Mouse (Mus musculus): ENCODE data around the gene Lhfpl4. TPM values are rescaled to one million over a fixed set of nuclear protein-coding genes. Genes with fewer than 3 reads are reported as not detected.

Lhfpl4 gene
- 1.7 and 2.5 TPM in 2 replicates for polyA plus RNA-seq (2011; ENCODE audit: insufficient read depth, insufficient read length, low read depth, missing spikeins)

DNA sequence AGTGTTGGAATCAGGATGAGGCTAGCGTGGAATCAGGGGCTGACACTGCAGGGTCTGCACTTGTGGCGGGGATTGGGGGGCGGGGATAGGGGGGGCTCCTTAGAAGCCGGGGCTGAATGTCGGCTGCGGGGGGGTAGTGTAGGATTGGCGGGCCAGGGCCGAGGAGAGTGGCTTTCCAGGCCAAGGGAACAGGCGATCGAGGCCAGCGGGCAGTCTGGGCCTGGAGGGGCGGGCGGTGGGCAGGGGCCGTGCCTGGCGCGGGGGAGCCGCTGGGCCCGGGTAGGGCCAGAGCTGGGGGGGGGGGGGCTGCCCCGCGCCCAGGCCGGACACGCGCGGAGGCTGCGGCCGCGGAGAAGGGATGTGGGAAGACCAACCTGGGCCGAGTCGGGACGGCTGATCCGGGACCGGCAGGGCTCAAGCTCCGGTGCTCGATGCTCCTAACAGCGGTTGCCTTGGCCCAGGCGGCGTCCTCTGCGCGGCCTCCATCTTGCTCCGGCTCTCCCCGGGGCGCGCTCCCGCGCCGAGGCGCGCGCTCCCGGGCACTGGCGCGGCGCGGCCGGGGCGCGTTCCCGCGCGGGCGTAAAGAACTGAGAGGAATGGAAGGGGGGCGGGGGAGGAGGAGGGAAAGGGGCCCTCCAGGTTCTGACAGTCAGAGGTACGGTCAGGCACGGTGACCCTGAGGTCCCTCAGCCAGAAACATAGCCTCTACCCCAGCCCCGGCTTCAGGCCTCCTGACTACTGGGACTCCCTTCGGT, at the start of gene Lhfpl4:
Gene Lhfpl4 (minus strand): TSS at position 544 of the 755 bp plus-strand sequence.
- H3K4me1 ChIP-seq (ENCODE audit: control insufficient read depth, insufficient read depth, low read length) = no peaks in the 10 kb centered on the region
- H3K36me3 ChIP-seq (ENCODE audit: control insufficient read depth, insufficient read depth, low read length, poor library complexity, severe bottlenecking) = no peaks in the 10 kb centered on the region
- H3K4me3 ChIP-seq (ENCODE audit: low read depth, low read length) = peak within 1 kb of the TSS; percentile 77
- H3K9me3 ChIP-seq (replicated peaks; ENCODE audit: control insufficient read depth, insufficient read depth, low read length, poor library complexity, severe bottlenecking) = no peaks in the 10 kb centered on the region
- peaks cover 4% of the 10 kb centered on the region; the same call in 1 of the 2 replicates for H3K27me3 ChIP-seq (ENCODE audit: control insufficient read depth, insufficient read depth, low read length, poor library complexity, severe bottlenecking)
- peak within 1 kb of the TSS; percentile 77 for H3K9ac ChIP-seq (ENCODE audit: low read depth, poor library complexity, severe bottlenecking)
- TF ChIP-seq CTCF (IDR thresholded peaks at IDR 0.05; ENCODE audit: low read depth, low read length) (no peak), EP300 (IDR thresholded peaks at IDR 0.05; ENCODE audit: insufficient read depth, low read depth, low read length) (no peak), POLR2A (IDR thresholded peaks at IDR 0.05; ENCODE audit: insufficient read depth, low read length) (no peak)
- H3K27ac ChIP-seq (ENCODE audit: insufficient read depth, low read length) = no peak within 1 kb of the TSS

GRCm38 (mm10) chr6:113242753-113243152, 47.6 kb upstream of the Lhfpl4 start:
- H3K27me3 ChIP-seq (ENCODE audit: control insufficient read depth, insufficient read depth, low read length, poor library complexity, severe bottlenecking) = no peaks in the 10 kb centered on the region
- H3K4me3 ChIP-seq (ENCODE audit: low read depth, low read length) = no peak overlapping the region
- no peaks in the 10 kb centered on the region for H3K4me1 ChIP-seq (ENCODE audit: control insufficient read depth, insufficient read depth, low read length)
- H3K36me3 ChIP-seq (ENCODE audit: control insufficient read depth, insufficient read depth, low read length, poor library complexity, severe bottlenecking) = peaks cover 5% of the 10 kb centered on the region; the same call in 1 of the 2 replicates
- H3K27ac ChIP-seq (ENCODE audit: insufficient read depth, low read length) = no peak overlapping the region
- no peak overlapping the region for H3K9ac ChIP-seq (ENCODE audit: low read depth, poor library complexity, severe bottlenecking)
- H3K9me3 ChIP-seq (replicated peaks; ENCODE audit: control insufficient read depth, insufficient read depth, low read length, poor library complexity, severe bottlenecking) = no peaks in the 10 kb centered on the region
- TF ChIP-seq POLR2A (IDR thresholded peaks at IDR 0.05; ENCODE audit: insufficient read depth, low read length) (no peak), EP300 (IDR thresholded peaks at IDR 0.05; ENCODE audit: insufficient read depth, low read depth, low read length) (no peak), CTCF (IDR thresholded peaks at IDR 0.05; ENCODE audit: low read depth, low read length) (no peak)

DNA sequence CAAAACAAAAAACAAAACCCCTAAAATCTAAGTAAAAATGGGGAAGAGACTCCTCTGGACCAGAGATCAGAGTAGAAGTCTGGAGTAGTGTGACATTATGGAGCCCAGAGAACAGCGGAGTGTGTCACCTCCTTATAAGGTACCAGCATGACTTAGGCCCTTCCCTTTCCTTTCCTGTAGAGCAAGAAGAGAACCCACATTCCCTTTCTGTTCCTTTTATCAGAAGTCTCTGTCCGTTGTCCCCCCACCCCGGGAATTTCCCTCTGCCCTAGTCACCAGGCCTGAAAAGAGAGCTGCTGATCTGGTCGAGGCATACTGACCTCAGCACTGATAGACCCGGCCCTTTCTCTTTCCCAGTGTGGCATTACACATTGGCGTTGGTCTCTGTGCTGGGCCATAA, 43.3 kb upstream of the Lhfpl4 start:
- Histone ChIP-seq H3K27ac (ENCODE audit: insufficient read depth, low read length) (no peak overlapping the region), H3K9ac (ENCODE audit: low read depth, poor library complexity, severe bottlenecking) (peak overlapping the region; percentile 79), H3K27me3 (ENCODE audit: control insufficient read depth, insufficient read depth, low read length, poor library complexity, severe bottlenecking) (no peaks in the 10 kb centered on the region), H3K4me3 (ENCODE audit: low read depth, low read length) (peak overlapping the region; percentile 99), H3K4me1 (ENCODE audit: control insufficient read depth, insufficient read depth, low read length) (no peaks in the 10 kb centered on the region), H3K36me3 (ENCODE audit: control insufficient read depth, insufficient read depth, low read length, poor library complexity, severe bottlenecking) (peaks cover 2% of the 10 kb centered on the region; the same call in 1 of the 2 replicates), H3K9me3 (replicated peaks; ENCODE audit: control insufficient read depth, insufficient read depth, low read length, poor library complexity, severe bottlenecking) (no peaks in the 10 kb centered on the region)
- TF ChIP-seq POLR2A (IDR thresholded peaks at IDR 0.05; ENCODE audit: insufficient read depth, low read length) = no peak
- no peak for TF ChIP-seq CTCF (IDR thresholded peaks at IDR 0.05; ENCODE audit: low read depth, low read length)
- TF ChIP-seq EP300 (IDR thresholded peaks at IDR 0.05; ENCODE audit: insufficient read depth, low read depth, low read length) = no peak

DNA sequence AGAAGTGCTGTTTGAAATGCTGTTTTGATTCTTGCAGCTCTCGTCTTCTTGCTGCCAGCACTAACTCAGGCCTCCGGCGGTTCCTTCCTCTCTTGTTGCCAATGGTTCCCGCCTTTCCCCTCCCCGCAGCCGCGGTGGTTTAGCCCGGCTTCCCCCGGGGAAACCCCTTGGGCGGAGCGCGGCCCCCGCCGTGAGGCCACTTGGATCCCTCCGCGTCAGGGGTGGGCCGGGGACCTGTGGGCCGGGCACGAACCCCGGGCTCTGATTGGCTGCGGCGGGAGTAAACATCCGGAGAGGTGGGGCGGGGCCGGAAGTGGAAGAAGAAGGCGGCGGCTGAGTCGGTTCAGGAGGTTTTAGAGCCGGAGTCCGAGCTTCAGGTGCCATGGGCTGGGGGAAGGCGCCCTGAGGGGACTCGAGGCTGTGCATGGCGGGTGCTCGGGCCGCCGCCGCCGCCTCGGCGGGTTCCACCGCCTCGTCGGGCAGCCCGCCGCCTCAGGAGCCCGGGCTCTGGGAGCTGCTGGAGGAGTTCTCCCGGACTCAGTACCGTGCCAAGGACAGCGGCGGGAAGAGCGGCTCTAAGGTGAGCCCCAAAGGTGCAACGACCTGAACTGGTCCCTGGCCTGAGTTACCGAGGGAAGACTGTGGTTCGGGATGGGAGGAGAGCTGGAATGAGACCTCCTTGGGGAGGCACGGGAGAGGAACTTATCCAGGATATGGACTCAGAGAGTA, 42.5 kb upstream of the Lhfpl4 start, which contains the start of gene Mtmr14:
Gene Mtmr14 (plus strand): TSS at position 302 of the 729 bp plus-strand sequence.
- Histone ChIP-seq H3K27me3 (ENCODE audit: control insufficient read depth, insufficient read depth, low read length, poor library complexity, severe bottlenecking) (no peaks in the 10 kb centered on the region), H3K9me3 (replicated peaks; ENCODE audit: control insufficient read depth, insufficient read depth, low read length, poor library complexity, severe bottlenecking) (no peaks in the 10 kb centered on the region), H3K9ac (ENCODE audit: low read depth, poor library complexity, severe bottlenecking) (peak within 1 kb of the TSS; percentile 79), H3K36me3 (ENCODE audit: control insufficient read depth, insufficient read depth, low read length, poor library complexity, severe bottlenecking) (no peaks in the 10 kb centered on the region), H3K27ac (ENCODE audit: insufficient read depth, low read length) (no peak within 1 kb of the TSS), H3K4me3 (ENCODE audit: low read depth, low read length) (peak within 1 kb of the TSS; percentile 99), H3K4me1 (ENCODE audit: control insufficient read depth, insufficient read depth, low read length) (no peaks in the 10 kb centered on the region)
- no peak for TF ChIP-seq EP300 (IDR thresholded peaks at IDR 0.05; ENCODE audit: insufficient read depth, low read depth, low read length)
- no peak for TF ChIP-seq POLR2A (IDR thresholded peaks at IDR 0.05; ENCODE audit: insufficient read depth, low read length)
- TF ChIP-seq CTCF (IDR thresholded peaks at IDR 0.05; ENCODE audit: low read depth, low read length) = no peak

GRCm38 (mm10) chr6:113235141-113235540, 40.0 kb upstream of the Lhfpl4 start:
- TF ChIP-seq CTCF (IDR thresholded peaks at IDR 0.05; ENCODE audit: low read depth, low read length) (no peak), POLR2A (IDR thresholded peaks at IDR 0.05; ENCODE audit: insufficient read depth, low read length) (no peak), EP300 (IDR thresholded peaks at IDR 0.05; ENCODE audit: insufficient read depth, low read depth, low read length) (no peak)
- no peaks in the 10 kb centered on the region for H3K36me3 ChIP-seq (ENCODE audit: control insufficient read depth, insufficient read depth, low read length, poor library complexity, severe bottlenecking)
- H3K4me1 ChIP-seq (ENCODE audit: control insufficient read depth, insufficient read depth, low read length) = no peaks in the 10 kb centered on the region
- no peak overlapping the region for H3K9ac ChIP-seq (ENCODE audit: low read depth, poor library complexity, severe bottlenecking)
- no peak overlapping the region for H3K27ac ChIP-seq (ENCODE audit: insufficient read depth, low read length)
- no peaks in the 10 kb centered on the region for H3K9me3 ChIP-seq (replicated peaks; ENCODE audit: control insufficient read depth, insufficient read depth, low read length, poor library complexity, severe bottlenecking)
- no peak overlapping the region for H3K4me3 ChIP-seq (ENCODE audit: low read depth, low read length)
- H3K27me3 ChIP-seq (ENCODE audit: control insufficient read depth, insufficient read depth, low read length, poor library complexity, severe bottlenecking) = no peaks in the 10 kb centered on the region
